Mouse (Mus musculus): ENCODE data around the gene Tyms.
A peak's percentile ranks its signal among the peaks of the same experiment; 100 is the strongest.
"Not testable (repeated sequence)": the region's sequence is repeated elsewhere in the genome, so short reads cannot be mapped to it uniquely, and the experiment has no call there.

Gene Tyms

GRCm38 (mm10) chr5:30103340-30103739, 29.9 kb upstream of the Tyms start:
- DNase-seq (ENCODE audit: low read depth, low spot score): no peak

GRCm38 (mm10) chr5:30098260-30098659, 24.8 kb upstream of the Tyms start:
- DNase-seq (ENCODE audit: low read depth, low spot score): no peak

DNA sequence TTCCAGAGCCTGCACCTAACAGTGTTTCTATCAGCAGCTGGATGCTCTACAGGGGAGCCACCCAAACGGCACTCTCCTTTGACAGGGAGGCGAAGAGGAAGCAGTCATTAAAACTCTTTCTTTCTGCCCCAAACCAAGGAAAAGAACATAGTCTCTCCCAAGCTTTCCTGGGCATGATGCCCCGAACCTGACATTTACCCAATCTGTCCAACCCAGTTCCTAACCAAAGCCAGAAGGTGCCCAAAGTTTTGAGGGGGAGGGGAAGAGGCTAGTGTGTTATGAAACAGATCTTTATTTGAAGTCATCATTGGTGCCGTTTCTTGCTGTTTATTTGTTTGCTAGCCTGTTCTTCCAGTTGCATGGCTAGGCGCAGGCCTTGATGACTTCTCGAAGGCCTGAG, 22.3 kb upstream of the Tyms start:
- DNase-seq (ENCODE audit: low read depth, low spot score): no peak

DNA sequence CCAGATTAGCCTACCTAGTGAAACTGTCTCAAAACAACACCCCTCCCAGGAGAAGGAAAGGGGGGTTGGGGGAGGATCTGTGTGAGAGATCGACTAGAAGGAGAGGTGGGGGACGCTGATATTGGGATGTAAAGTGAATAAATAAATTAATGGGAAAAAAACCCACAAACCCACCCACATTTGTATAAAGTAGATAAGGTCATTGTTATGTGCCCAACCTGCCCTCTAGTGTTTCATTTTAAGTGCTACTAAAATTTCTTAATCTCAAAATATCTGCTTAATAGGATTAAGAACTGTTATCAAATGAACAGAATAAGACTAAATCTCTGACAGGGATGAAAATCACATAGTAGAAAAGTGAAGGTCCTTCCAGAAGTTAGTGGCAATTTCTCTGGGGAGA, 21.0 kb upstream of the Tyms start:
- DNase-seq (ENCODE audit: low read depth, low spot score): no peak

DNA sequence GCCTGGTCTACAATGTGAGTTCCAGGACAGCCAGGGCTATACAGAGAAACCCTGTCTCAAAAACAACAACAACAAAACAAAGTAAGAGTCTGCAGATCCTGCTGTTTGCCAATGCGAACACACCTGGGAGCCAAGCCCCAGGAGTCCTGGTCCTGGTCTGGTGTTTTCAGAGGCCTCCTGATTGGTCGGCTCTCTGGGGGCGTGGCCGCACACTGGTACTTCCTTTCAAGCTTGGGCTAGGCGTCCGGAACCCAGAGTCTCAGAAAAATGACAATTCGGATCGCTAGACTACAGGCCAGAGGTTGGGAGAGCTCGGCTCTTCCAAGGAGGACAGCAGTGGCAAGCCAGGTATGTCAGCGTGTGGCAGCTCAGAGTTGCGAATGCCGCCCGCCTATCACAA, 19.3 kb upstream of the Tyms start:
- no peak for DNase-seq (ENCODE audit: low read depth, low spot score)

DNA sequence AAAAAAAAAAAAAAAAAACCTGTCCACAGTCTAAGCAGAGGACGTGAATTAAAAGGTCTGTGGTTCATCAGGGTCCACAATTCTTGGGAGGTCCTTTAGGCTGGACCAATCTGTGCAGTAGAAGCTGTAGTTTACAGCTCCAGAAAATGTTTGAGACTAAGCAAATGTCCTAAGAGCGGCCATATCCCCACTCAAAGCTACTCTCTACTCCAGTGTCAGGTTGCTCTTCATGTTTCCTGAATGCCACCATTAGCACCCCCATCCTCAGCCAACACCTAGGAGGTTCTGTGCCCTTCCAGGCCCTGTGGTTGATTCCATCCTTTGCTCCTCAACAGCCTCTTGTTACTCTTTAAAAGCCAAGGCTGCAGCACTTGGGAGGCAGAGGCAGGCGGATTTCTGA, 1.0 kb downstream of the Tyms start:
- peak; percentile 4 for DNase-seq (ENCODE audit: low read depth, low spot score)

- DNase-seq (ENCODE audit: low read depth, low spot score): no peak
These were observed 1.7 kb downstream of the Tyms start for GRCm38 (mm10) chr5:30071677-30072076.

GRCm38 (mm10) chr5:30067726-30068125, 5.7 kb downstream of the Tyms start:
- DNase-seq (ENCODE audit: low read depth, low spot score): no peak

GRCm38 (mm10) chr5:30059607-30060006, 13.8 kb downstream of the Tyms start:
- DNase-seq (ENCODE audit: low read depth, low spot score): not testable (repeated sequence)

GRCm38 (mm10) chr5:30058216-30058731, 15.1 kb downstream of the Tyms start:
- no peak for DNase-seq (ENCODE audit: low read depth, low spot score)

- DNase-seq (ENCODE audit: low read depth, low spot score): not testable (repeated sequence)
These were observed 33.6 kb downstream of the Tyms start for GRCm38 (mm10) chr5:30039841-30040240.

DNA sequence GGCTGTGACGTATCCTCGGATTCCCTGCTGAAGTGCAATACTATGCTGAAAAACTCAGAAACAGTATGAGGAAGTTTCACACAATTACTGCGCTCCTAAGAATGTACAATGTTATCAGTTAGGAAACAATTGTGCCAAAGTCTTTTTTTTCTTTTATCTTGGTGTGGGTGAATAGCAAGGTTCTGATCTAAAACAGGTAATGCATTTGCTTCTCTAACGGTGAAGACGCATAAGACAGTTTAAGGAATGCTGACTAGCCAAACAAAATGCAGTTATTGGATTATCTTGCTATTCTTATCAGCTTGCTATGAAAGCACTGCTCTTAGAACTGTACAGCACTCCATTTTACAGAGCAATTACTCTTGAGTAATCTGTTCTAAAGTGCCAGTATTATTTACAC, 34.1 kb downstream of the Tyms start:
- not testable (repeated sequence) for DNase-seq (ENCODE audit: low read depth, low spot score)

DNA sequence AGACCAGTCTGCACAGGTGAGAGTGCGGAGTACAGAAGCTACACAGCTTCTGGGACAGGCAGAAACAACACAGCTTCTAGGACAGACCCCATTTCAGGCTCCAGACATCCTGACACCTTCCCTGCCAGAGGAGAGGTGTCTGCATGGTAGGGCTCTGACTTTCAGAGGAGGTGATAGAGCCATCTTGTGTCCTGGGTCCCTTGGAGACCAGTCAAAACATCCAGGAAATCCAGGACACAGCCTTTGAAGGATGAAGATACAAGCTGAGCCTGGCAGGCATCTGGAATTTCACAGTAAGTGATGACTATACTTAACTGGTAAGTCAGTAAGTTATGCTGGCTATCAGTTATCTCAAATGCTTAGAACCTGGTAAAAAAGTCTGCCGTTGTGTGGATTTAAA, 36.3 kb downstream of the Tyms start:
- DNase-seq (ENCODE audit: low read depth, low spot score): not testable (repeated sequence)

- not testable (repeated sequence) for DNase-seq (ENCODE audit: low read depth, low spot score)
These were observed 37.6 kb downstream of the Tyms start for GRCm38 (mm10) chr5:30035862-30036261.

GRCm38 (mm10) chr5:30014580-30014979, 58.8 kb downstream of the Tyms start:
- peak; percentile 34 for DNase-seq (ENCODE audit: low read depth, low spot score)

GRCm38 (mm10) chr5:30012726-30013503, 60.5 kb downstream of the Tyms start, which contains the start of gene Il6:
TSS of gene Il6 (plus strand) at chr5:30013114.
- DNase-seq (ENCODE audit: low read depth, low spot score): peak; percentile 22

Measured in CD4-positive, CD25-positive, alpha-beta regulatory T cell, adult 2 months (primary cell).